Mouse (Mus musculus) frontal cortex, postnatal 25 days (tissue): ENCODE measurements at regions not wholly inside any gene's neighbourhood (a gene's known extent, or its start where the extent isn't known, plus 50 kb on each side); places are given as distances from the start of the nearest gene placed in this dataset.

Source experiments
- DNase-seq, 2 experiments: peaks; one replicate each; pipeline ENCODE4 v3.0.0; 2022; ENCODE audit warnings: low spot score in 2 of 2

DNA sequence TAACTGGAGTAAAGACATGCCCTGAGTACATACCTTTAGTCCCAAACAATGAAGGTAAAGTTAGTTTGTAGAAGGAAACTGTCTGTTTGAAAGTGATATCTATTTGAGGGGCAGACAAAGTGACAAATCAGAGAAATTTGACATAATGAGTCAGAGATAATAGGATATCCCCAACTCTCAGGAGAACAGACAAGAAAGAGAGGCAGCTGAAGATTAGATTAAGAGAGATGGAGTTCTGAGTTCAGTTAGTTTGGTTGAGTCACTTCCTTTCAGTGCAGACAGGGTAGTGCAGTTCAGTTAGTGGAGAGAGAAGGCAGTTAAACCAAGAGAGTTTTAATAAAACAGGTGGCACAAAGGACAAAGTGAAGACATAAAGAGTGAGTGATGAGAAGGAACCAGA, 477.4 kb upstream of the Diaph2 start:
- DNase-seq = no peak

DNA sequence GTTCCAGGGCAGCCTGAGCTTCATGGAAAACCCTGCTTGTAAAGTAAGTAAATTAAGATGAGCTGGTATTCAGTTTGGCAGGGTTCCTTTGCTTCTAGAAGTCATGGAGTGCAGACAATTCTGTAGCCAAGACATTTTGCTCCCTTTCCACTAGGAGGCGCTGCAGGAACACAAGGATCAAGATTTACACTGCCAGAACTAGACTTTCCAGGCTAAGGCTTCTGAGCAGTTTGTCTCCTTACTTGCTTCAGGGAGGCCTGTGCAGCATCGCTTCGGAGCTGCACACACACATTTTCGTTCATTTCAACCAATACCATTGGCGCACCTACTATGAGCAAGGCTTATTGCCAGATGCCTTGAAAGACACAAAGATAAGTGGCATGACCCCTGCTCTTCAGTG, 445.6 kb upstream of the Diaph2 start:
- peak; percentile 2 to 9 for DNase-seq

DNA sequence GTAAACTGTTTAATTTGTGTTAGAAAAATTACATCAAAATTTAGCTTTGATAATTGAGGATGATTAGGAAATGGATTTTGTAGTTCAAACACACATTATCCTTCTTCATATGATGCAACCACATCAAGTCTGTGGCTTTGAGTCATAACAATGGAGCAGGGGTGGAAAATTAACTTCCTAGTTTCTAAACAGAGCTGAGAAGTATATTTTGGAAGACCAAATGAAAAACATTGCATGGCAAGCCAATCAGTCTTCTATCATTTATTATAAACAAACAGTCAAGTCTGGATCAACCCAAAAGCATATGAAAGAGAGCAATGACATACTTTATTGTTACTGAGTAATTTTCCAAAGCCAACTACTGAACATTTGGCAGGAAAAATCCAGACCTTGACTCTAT, 440.2 kb upstream of the Diaph2 start:
- no peak for DNase-seq

DNA sequence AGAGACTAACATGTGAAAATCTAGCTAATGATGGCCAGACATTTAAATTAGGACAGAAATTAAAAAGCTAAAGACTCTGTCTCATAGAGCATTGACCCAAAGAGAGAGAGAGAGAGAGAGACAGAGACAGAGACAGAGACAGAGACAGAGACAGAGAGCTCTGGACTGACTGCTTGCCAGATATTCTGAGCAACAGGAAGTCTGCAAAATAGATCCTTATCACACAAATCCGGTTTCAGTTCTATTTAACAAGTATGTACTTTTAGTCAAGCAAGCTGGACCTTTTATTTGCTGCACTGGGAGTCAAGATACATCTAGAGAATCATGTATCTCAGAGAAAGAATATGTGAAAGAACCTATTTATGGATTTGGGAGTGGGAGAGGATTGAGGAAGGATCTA, 420.1 kb upstream of the Diaph2 start:
- DNase-seq = no peak

DNA sequence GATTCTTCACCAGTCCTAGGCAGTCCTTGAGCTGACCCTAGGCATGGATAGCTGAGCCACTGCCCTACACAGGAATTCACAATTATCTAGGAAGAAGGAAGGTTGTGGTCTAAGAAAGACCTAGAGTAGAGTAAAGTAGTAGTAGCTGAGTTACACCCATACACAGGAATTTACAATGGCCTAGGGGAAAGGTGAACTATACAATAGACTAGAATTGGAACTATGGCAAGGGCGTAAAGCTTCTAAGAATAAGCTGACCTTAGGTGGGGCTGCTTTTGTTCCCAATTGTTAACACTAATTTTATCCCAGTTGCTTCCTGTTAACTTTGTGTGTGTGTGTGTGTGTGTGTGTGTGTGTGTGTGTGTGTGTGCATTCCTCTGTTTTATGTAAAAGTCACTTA, 416.7 kb upstream of the Diaph2 start:
- no peak for DNase-seq
